Mouse (Mus musculus) cortical plate, adult 2 months (tissue): ENCODE measurements at regions not wholly inside any gene's neighbourhood (a gene's known extent, or its start where the extent isn't known, plus 50 kb on each side); places are given as distances from the start of the nearest gene placed in this dataset.
A peak's percentile ranks its signal among the peaks of the same experiment; 100 is the strongest.

Experiments
- H3K27ac ChIP-seq: fragments of 200-500 bp; 2 replicates; pipeline ENCODE4 v1.5.1; 2012; ENCODE audit warnings: low read length, control low read depth, inconsistent platforms; ENCODE audit not compliant: insufficient read depth
- H3K4me1 ChIP-seq: fragments of 200-500 bp; 2 replicates; pipeline ENCODE4 v1.6.1; 2011; ENCODE audit warnings: low read length; ENCODE audit not compliant: control insufficient read depth, insufficient read depth
- H3K4me3 ChIP-seq: fragments of 200-500 bp; 2 replicates; pipeline ENCODE4 v1.5.1; 2011; ENCODE audit warnings: mild to moderate bottlenecking, low read length, control low read depth; ENCODE audit not compliant: insufficient read depth
- CTCF ChIP-seq: fragments of 200-500 bp; IDR thresholded peaks from 2 replicates; pipeline ENCODE4 v1.5.1; 2011; ENCODE audit warnings: mild to moderate bottlenecking, control low read depth, low read length; ENCODE audit not compliant: insufficient read depth; ENCODE audit errors: extremely low read depth
- POLR2A ChIP-seq: fragments of 200-500 bp; IDR thresholded peaks from 2 replicates; pipeline ENCODE4 v1.6.1; 2011; ENCODE audit warnings: mild to moderate bottlenecking, low read length, control low read depth; ENCODE audit not compliant: insufficient read depth; ENCODE audit errors: extremely low read depth

GRCm38 (mm10) chr1:149021734-149022133, 939.4 kb downstream of the Pla2g4a start:
- TF ChIP-seq POLR2A (no peak), CTCF (no peak)
- no peaks in the 10 kb centered on the region for H3K4me1 ChIP-seq
- H3K4me3 ChIP-seq: no peak overlapping the region
- H3K27ac ChIP-seq: no peak overlapping the region

- TF ChIP-seq POLR2A (no peak), CTCF (no peak)
- H3K4me1 ChIP-seq: no peaks in the 10 kb centered on the region
- no peak overlapping the region for H3K4me3 ChIP-seq
- H3K27ac ChIP-seq: no peak overlapping the region
Observed at GRCm38 (mm10) chr1:149021273-149021672, 939.8 kb downstream of the Pla2g4a start.

GRCm38 (mm10) chr1:149014559-149014958, 946.5 kb downstream of the Pla2g4a start:
- TF ChIP-seq CTCF (no peak), POLR2A (no peak)
- H3K4me1 ChIP-seq: no peaks in the 10 kb centered on the region
- no peak overlapping the region for H3K27ac ChIP-seq
- no peak overlapping the region for H3K4me3 ChIP-seq

- TF ChIP-seq CTCF (no peak), POLR2A (no peak)
Observed at GRCm38 (mm10) chr1:149010767-149011166, 950.3 kb downstream of the Pla2g4a start.

GRCm38 (mm10) chr1:149000092-149000491, 961.0 kb downstream of the Pla2g4a start:
- no peak for TF ChIP-seq POLR2A
- no peak for TF ChIP-seq CTCF
- no peak overlapping the region for H3K27ac ChIP-seq
- no peak overlapping the region for H3K4me3 ChIP-seq
- H3K4me1 ChIP-seq: no peaks in the 10 kb centered on the region

More at GRCm38 (mm10) chr1:149010767-149011166, 950.3 kb downstream of the Pla2g4a start:
- Histone ChIP-seq H3K27ac (no peak overlapping the region), H3K4me1 (no peaks in the 10 kb centered on the region), H3K4me3 (no peak overlapping the region)

- Histone ChIP-seq H3K4me1 (no peaks in the 10 kb centered on the region), H3K4me3 (no peak overlapping the region), H3K27ac (no peak overlapping the region)
- TF ChIP-seq CTCF (peak; percentile 24; the same call in 1 of the 2 replicates), POLR2A (no peak)
Observed at GRCm38 (mm10) chr1:148993586-148993985, 967.5 kb downstream of the Pla2g4a start.

GRCm38 (mm10) chr1:148977377-148977776, 983.7 kb downstream of the Pla2g4a start:
- no peak for TF ChIP-seq POLR2A
- no peak for TF ChIP-seq CTCF
- H3K27ac ChIP-seq: no peak overlapping the region
- no peak overlapping the region for H3K4me3 ChIP-seq
- no peaks in the 10 kb centered on the region for H3K4me1 ChIP-seq

- H3K27ac ChIP-seq: no peak overlapping the region
- no peak overlapping the region for H3K4me3 ChIP-seq
- TF ChIP-seq CTCF (no peak), POLR2A (no peak)
- no peaks in the 10 kb centered on the region for H3K4me1 ChIP-seq
Observed at GRCm38 (mm10) chr1:148965358-148965757, 995.7 kb downstream of the Pla2g4a start.

- Histone ChIP-seq H3K27ac (no peak overlapping the region), H3K4me3 (no peak overlapping the region), H3K4me1 (no peaks in the 10 kb centered on the region)
- TF ChIP-seq CTCF (no peak), POLR2A (no peak)
Observed at GRCm38 (mm10) chr1:148934366-148934765, 1026.7 kb downstream of the Pla2g4a start.

GRCm38 (mm10) chr1:148924506-148924905, 1036.6 kb downstream of the Pla2g4a start:
- Histone ChIP-seq H3K4me1 (no peaks in the 10 kb centered on the region), H3K4me3 (no peak overlapping the region), H3K27ac (no peak overlapping the region)
- no peak for TF ChIP-seq CTCF
- no peak for TF ChIP-seq POLR2A

- Histone ChIP-seq H3K4me1 (no peaks in the 10 kb centered on the region), H3K4me3 (no peak overlapping the region), H3K27ac (no peak overlapping the region)
- no peak for TF ChIP-seq POLR2A
- TF ChIP-seq CTCF: no peak
Observed at GRCm38 (mm10) chr1:148917062-148917461, 1044.0 kb downstream of the Pla2g4a start.
